Mouse (Mus musculus): ENCODE measurements around the gene Dgki. TPM values are rescaled to one million over a fixed set of nuclear protein-coding genes. Genes with fewer than 3 reads are reported as not detected.
A peak's percentile ranks its signal among the peaks of the same experiment; 100 is the strongest.

Dgki gene
- polyA plus RNA-seq, 1 experiment from 2014 or later = 4.0 TPM

DNA sequence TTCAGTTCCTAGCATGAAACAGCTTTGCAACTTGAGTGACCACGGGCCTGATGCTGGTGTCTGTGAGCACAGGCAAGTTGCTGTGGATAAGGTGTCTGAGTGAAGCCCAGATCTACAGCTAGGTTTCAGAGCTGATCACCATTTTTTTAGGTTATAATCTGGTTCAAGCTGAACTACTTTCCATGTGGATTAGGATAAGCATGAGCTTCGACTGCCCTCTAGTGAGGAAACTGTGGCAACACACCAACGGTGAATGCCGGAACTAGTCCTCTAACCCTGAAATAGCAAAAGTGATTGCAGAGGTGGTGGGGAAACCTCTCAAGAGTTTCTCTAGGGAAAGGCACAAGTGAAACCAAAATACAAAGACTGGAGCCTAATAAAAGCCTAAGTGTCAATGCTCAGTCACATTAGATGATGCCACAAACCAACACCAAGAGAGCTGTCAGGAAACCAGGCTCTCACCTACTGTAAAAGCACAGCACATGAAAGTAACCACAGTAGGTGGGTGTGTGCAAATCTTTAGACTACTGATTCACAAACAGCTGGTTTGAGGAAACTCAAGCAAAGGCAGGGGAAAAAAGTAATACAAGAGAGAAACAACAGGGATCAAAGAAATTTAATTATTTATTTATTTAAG, 253.7 kb downstream of the Dgki start:
- Histone ChIP-seq H3K27me3 (no peaks in the 10 kb centered on the region), H3K4me2 (no peak overlapping the region), H3K27ac (no peak overlapping the region), H3K4me3 (replicated peaks) (no peak overlapping the region), H3K9me3 (no peaks in the 10 kb centered on the region), H3K4me1 (0 out of 2 replicates have a peak, but pooled peaks cover 2% of the 10 kb centered on the region), H3K9ac (no peak overlapping the region), H3K36me3 (replicated peaks) (no peaks in the 10 kb centered on the region)
- ATAC-seq (ENCODE audit: low FRiP score) = peak; percentile 49; the same call in 1 of the 2 replicates
- WGBS = 35% methylated on average over 4 of the region's 4 CpGs

DNA sequence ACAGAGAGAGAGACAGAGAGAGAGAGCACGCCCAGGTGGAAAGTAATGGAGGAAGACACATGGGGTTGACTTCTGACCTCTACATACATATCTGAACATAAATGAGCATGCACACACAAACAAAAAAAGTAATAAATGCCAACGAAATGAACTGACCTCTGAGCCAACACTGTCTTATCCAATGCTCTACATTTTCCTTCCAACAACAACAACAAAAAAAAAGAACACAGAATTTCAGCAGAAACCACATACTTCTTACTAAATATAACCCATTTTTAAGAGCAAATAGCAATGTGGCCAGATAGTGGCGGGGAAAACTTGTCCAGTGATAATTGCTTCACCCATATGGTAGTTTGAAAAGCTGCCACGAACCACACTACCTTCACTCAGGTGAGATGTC, 255.2 kb downstream of the Dgki start:
- no peak for ATAC-seq (ENCODE audit: low FRiP score)
- Histone ChIP-seq H3K36me3 (replicated peaks) (no peaks in the 10 kb centered on the region), H3K4me3 (replicated peaks) (no peak overlapping the region), H3K9ac (no peak overlapping the region), H3K4me1 (0 out of 2 replicates have a peak, but pooled peaks cover 2% of the 10 kb centered on the region), H3K27me3 (no peaks in the 10 kb centered on the region), H3K4me2 (no peak overlapping the region), H3K27ac (no peak overlapping the region), H3K9me3 (no peaks in the 10 kb centered on the region)
- WGBS = 87% methylated on average over 4 of the region's 4 CpGs

GRCm38 (mm10) chr6:37038444-37038843, 261.5 kb downstream of the Dgki start:
- ATAC-seq (ENCODE audit: low FRiP score) = peak; percentile 62
- WGBS = 57% methylated on average over 8 of the region's 8 CpGs

GRCm38 (mm10) chr6:37037115-37037908, 262.7 kb downstream of the Dgki start:
- Histone ChIP-seq H3K4me1 (peaks cover 20% of the 10 kb centered on the region), H3K9ac (no peak overlapping the region), H3K9me3 (no peaks in the 10 kb centered on the region), H3K36me3 (replicated peaks) (no peaks in the 10 kb centered on the region), H3K27ac (no peak overlapping the region), H3K27me3 (peaks cover 7% of the 10 kb centered on the region; the same call in 1 of the 2 replicates), H3K4me3 (replicated peaks) (no peak overlapping the region), H3K4me2 (no peak overlapping the region)
- peak; percentile 59; the same call in 1 of the 2 replicates for ATAC-seq (ENCODE audit: low FRiP score)
- 52% methylated on average over 11 of the region's 11 CpGs for WGBS

More at GRCm38 (mm10) chr6:37038444-37038843, 261.5 kb downstream of the Dgki start:
- Histone ChIP-seq H3K9ac (no peak overlapping the region), H3K4me2 (no peak overlapping the region), H3K4me1 (peaks cover 20% of the 10 kb centered on the region), H3K4me3 (replicated peaks) (no peak overlapping the region), H3K27me3 (no peaks in the 10 kb centered on the region), H3K36me3 (replicated peaks) (no peaks in the 10 kb centered on the region), H3K27ac (no peak overlapping the region), H3K9me3 (no peaks in the 10 kb centered on the region)

GRCm38 (mm10) chr6:37035681-37036080, 264.3 kb downstream of the Dgki start:
- peak; percentile 57; the same call in 1 of the 2 replicates for ATAC-seq (ENCODE audit: low FRiP score)
- Histone ChIP-seq H3K4me2 (no peak overlapping the region), H3K9me3 (no peaks in the 10 kb centered on the region), H3K9ac (no peak overlapping the region), H3K4me3 (replicated peaks) (no peak overlapping the region), H3K27ac (no peak overlapping the region), H3K27me3 (peaks cover 7% of the 10 kb centered on the region; the same call in 1 of the 2 replicates), H3K36me3 (replicated peaks) (no peaks in the 10 kb centered on the region), H3K4me1 (peaks cover 20% of the 10 kb centered on the region)
- WGBS = 63% methylated on average over 6 of the region's 6 CpGs

GRCm38 (mm10) chr6:37030986-37031385, 269.0 kb downstream of the Dgki start:
- Histone ChIP-seq H3K36me3 (replicated peaks) (no peaks in the 10 kb centered on the region), H3K4me3 (replicated peaks) (no peak overlapping the region), H3K4me2 (no peak overlapping the region), H3K4me1 (no peaks in the 10 kb centered on the region), H3K9me3 (no peaks in the 10 kb centered on the region), H3K9ac (no peak overlapping the region), H3K27me3 (peaks cover 7% of the 10 kb centered on the region; the same call in 1 of the 2 replicates), H3K27ac (no peak overlapping the region)
- no peak for ATAC-seq (ENCODE audit: low FRiP score)
- 92% methylated on average over 1 of the region's 1 CpGs for WGBS

DNA sequence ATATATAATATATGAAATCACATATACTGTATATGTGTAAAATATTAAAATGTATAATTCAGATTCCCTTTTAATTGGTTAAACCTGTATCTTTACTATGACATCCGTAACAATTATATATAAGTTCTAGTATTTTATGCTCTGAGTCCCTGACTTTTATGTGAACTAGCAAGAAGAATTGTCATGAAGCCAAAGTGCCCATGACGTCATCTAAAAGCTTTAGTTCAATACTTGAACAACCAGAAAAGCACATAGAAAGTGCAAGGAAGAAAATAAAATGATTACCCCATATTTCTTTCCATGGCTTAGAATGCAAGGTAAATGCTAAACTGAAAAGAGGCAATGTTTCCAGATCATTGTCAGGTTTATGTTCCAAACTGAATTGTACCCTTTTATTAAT, 269.6 kb downstream of the Dgki start:
- Histone ChIP-seq H3K27me3 (peaks cover 7% of the 10 kb centered on the region; the same call in 1 of the 2 replicates), H3K9me3 (no peaks in the 10 kb centered on the region), H3K4me3 (replicated peaks) (no peak overlapping the region), H3K4me2 (no peak overlapping the region), H3K4me1 (no peaks in the 10 kb centered on the region), H3K27ac (no peak overlapping the region), H3K9ac (no peak overlapping the region), H3K36me3 (replicated peaks) (no peaks in the 10 kb centered on the region)
- 96% methylated on average over 2 of the region's 2 CpGs for WGBS
- ATAC-seq (ENCODE audit: low FRiP score) = no peak

DNA sequence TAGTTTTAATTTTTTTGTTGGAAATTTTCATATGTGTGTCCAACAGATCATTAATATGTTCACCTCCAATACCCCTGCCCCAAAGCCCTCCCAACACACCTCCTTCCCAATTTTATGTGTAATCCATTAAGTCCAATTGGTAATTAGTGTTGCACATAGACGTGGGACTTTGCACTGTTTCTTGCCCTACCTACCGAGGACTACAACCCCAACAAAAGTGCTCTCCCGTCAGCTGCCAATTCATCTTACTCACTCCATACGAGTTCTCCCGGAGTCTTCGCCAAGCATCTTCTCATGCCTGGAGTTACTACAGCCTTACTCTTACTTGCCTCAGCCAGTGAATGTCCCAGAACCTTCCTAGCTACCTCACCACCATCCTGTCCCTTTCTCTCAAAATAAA, 271.1 kb downstream of the Dgki start:
- Histone ChIP-seq H3K27me3 (peaks cover 7% of the 10 kb centered on the region; the same call in 1 of the 2 replicates), H3K4me2 (no peak overlapping the region), H3K36me3 (replicated peaks) (no peaks in the 10 kb centered on the region), H3K9ac (no peak overlapping the region), H3K27ac (no peak overlapping the region), H3K4me3 (replicated peaks) (no peak overlapping the region), H3K9me3 (no peaks in the 10 kb centered on the region), H3K4me1 (no peaks in the 10 kb centered on the region)
- 93% methylated on average over 6 of the region's 6 CpGs for WGBS
- ATAC-seq (ENCODE audit: low FRiP score) = no peak

DNA sequence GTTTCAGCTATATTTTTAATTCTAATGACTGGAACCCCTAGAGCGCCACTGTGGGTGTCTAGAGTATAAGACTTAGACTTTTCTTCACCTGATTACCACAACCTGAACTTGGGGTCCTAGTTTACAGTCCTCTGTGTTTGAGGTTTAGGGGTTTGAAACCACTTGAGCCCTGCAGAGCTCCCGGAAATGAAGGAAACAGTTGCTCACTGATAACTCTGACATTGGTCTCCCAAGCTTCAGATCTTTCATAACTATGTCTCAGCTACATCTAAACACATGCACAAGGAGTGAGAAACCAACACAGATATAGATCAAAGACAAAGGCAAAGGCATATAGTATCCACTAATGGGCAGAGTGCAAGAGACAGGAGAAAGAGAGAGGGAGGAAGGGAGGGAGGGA, 271.7 kb downstream of the Dgki start:
- H3K36me3 ChIP-seq (replicated peaks) = no peaks in the 10 kb centered on the region
- H3K27me3 ChIP-seq = peaks cover 7% of the 10 kb centered on the region; the same call in 1 of the 2 replicates
- no peak overlapping the region for H3K9ac ChIP-seq
- H3K4me3 ChIP-seq (replicated peaks) = no peak overlapping the region
- no peak overlapping the region for H3K4me2 ChIP-seq
- H3K27ac ChIP-seq = no peak overlapping the region
- no peak for ATAC-seq (ENCODE audit: low FRiP score)
- H3K9me3 ChIP-seq = no peaks in the 10 kb centered on the region
- WGBS = 99% methylated on average over 2 of the region's 2 CpGs
- H3K4me1 ChIP-seq = no peaks in the 10 kb centered on the region

- no peak overlapping the region for H3K9ac ChIP-seq
- no peaks in the 10 kb centered on the region for H3K36me3 ChIP-seq (replicated peaks)
- H3K4me3 ChIP-seq (replicated peaks) = no peak overlapping the region
- H3K27ac ChIP-seq = no peak overlapping the region
- H3K4me1 ChIP-seq = no peaks in the 10 kb centered on the region
- H3K9me3 ChIP-seq = no peaks in the 10 kb centered on the region
- ATAC-seq (ENCODE audit: low FRiP score) = no peak
- H3K4me2 ChIP-seq = no peak overlapping the region
- WGBS = 85% methylated on average over 8 of the region's 8 CpGs
- H3K27me3 ChIP-seq = no peaks in the 10 kb centered on the region
These were observed 273.4 kb downstream of the Dgki start for GRCm38 (mm10) chr6:37026343-37027243.

GRCm38 (mm10) chr6:37016046-37016445, 283.9 kb downstream of the Dgki start:
- no peak overlapping the region for H3K4me2 ChIP-seq
- H3K4me3 ChIP-seq (replicated peaks) = no peak overlapping the region
- H3K27ac ChIP-seq = no peak overlapping the region
- peak; percentile 39; the same call in 1 of the 2 replicates for ATAC-seq (ENCODE audit: low FRiP score)
- no peaks in the 10 kb centered on the region; the same call in 1 of the 2 replicates for H3K4me1 ChIP-seq
- H3K9ac ChIP-seq = no peak overlapping the region
- H3K36me3 ChIP-seq (replicated peaks) = no peaks in the 10 kb centered on the region
- H3K27me3 ChIP-seq = no peaks in the 10 kb centered on the region
- no peaks in the 10 kb centered on the region for H3K9me3 ChIP-seq

DNA sequence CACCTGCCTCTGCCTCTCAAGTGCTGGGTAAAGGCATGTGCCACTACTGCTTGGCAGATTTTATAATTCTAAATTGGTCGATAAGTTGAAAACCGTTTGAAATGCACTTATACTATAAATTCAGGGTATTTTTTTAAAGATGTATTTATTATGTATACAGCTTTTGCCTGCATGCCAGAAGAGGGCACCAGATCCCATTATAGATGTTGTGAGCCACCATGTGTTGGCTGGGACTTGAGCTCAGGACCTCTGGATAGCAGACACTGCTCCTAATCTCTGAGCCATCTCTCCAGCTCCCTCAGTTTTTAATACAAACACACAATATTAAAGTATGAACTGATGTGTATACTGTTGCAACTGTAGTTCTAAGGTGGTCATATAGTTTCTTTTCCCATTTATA, 288.4 kb downstream of the Dgki start:
- H3K36me3 ChIP-seq (replicated peaks) = no peaks in the 10 kb centered on the region
- no peak overlapping the region for H3K4me3 ChIP-seq (replicated peaks)
- peaks cover 5% of the 10 kb centered on the region; the same call in 1 of the 2 replicates for H3K4me1 ChIP-seq
- 91% methylated on average over 2 of the region's 2 CpGs for WGBS
- H3K27me3 ChIP-seq = no peaks in the 10 kb centered on the region
- no peak overlapping the region for H3K9ac ChIP-seq
- ATAC-seq (ENCODE audit: low FRiP score) = no peak
- H3K9me3 ChIP-seq = no peaks in the 10 kb centered on the region
- no peak overlapping the region for H3K27ac ChIP-seq
- no peak overlapping the region for H3K4me2 ChIP-seq
